Mouse (Mus musculus): ENCODE measurements around the gene Camta1. TPM values are rescaled to one million over a fixed set of nuclear protein-coding genes. Genes with fewer than 3 reads are reported as not detected.
A peak's percentile ranks its signal among the peaks of the same experiment; 100 is the strongest.

The Camta1 gene
- polyA plus RNA-seq, 1 experiment from 2014 or later = 150 TPM

GRCm38 (mm10) chr4:151242751-151243150 lies 618.9 kb downstream of the Camta1 start:
- H3K4me2 ChIP-seq = no peak overlapping the region
- no peak for ATAC-seq (ENCODE audit: low FRiP score)
- H3K9ac ChIP-seq (ENCODE audit: low read length) = no peak overlapping the region
- H3K27me3 ChIP-seq (ENCODE audit: control insufficient read depth, insufficient read depth, low read length) = no peaks in the 10 kb centered on the region
- no peak overlapping the region for H3K4me3 ChIP-seq (ENCODE audit: low read depth, low read length)
- no peaks in the 10 kb centered on the region; the same call in 1 of the 2 replicates for H3K9me3 ChIP-seq (ENCODE audit: control insufficient read depth, low read length)
- H3K36me3 ChIP-seq (ENCODE audit: control insufficient read depth, insufficient read depth, low read length) = no peaks in the 10 kb centered on the region
- peaks cover 5% of the 10 kb centered on the region; the same call in 1 of the 2 replicates for H3K4me1 ChIP-seq (ENCODE audit: control insufficient read depth, insufficient read depth, low read length)
- no peak overlapping the region for H3K27ac ChIP-seq (ENCODE audit: low read depth, low read length)
- no peak for DNase-seq (ENCODE audit: low spot score, missing footprints)
- 25% methylated on average over 12 of the region's 12 CpGs for WGBS

- Histone ChIP-seq H3K4me2 (no peak overlapping the region), H3K9ac (ENCODE audit: low read length) (no peak overlapping the region), H3K4me3 (ENCODE audit: low read depth, low read length) (no peak overlapping the region), H3K36me3 (ENCODE audit: control insufficient read depth, insufficient read depth, low read length) (no peaks in the 10 kb centered on the region), H3K27me3 (ENCODE audit: control insufficient read depth, insufficient read depth, low read length) (no peaks in the 10 kb centered on the region), H3K9me3 (ENCODE audit: control insufficient read depth, low read length) (no peaks in the 10 kb centered on the region; the same call in 1 of the 2 replicates), H3K4me1 (ENCODE audit: control insufficient read depth, insufficient read depth, low read length) (peaks cover 5% of the 10 kb centered on the region; the same call in 1 of the 2 replicates), H3K27ac (ENCODE audit: low read depth, low read length) (no peak overlapping the region)
- 81% methylated on average over 5 of the region's 5 CpGs for WGBS
- no peak for DNase-seq (ENCODE audit: low spot score, missing footprints)
- no peak for ATAC-seq (ENCODE audit: low FRiP score)
Observed at GRCm38 (mm10) chr4:151240465-151240864, 621.2 kb downstream of the Camta1 start.

GRCm38 (mm10) chr4:151238970-151239684 lies 622.5 kb downstream of the Camta1 start:
- Histone ChIP-seq H3K4me2 (no peak overlapping the region), H3K27me3 (ENCODE audit: control insufficient read depth, insufficient read depth, low read length) (no peaks in the 10 kb centered on the region), H3K4me3 (ENCODE audit: low read depth, low read length) (no peak overlapping the region), H3K36me3 (ENCODE audit: control insufficient read depth, insufficient read depth, low read length) (no peaks in the 10 kb centered on the region), H3K27ac (ENCODE audit: low read depth, low read length) (no peak overlapping the region), H3K9me3 (ENCODE audit: control insufficient read depth, low read length) (no peaks in the 10 kb centered on the region; the same call in 1 of the 2 replicates), H3K9ac (ENCODE audit: low read length) (no peak overlapping the region), H3K4me1 (ENCODE audit: control insufficient read depth, insufficient read depth, low read length) (peaks cover 5% of the 10 kb centered on the region; the same call in 1 of the 2 replicates)
- DNase-seq (ENCODE audit: low spot score, missing footprints) = no peak
- WGBS = 84% methylated on average over 19 of the region's 19 CpGs
- no peak for ATAC-seq (ENCODE audit: low FRiP score)

GRCm38 (mm10) chr4:151237501-151237900 lies 624.2 kb downstream of the Camta1 start:
- H3K9ac ChIP-seq (ENCODE audit: low read length) = no peak overlapping the region
- 80% methylated on average over 3 of the region's 3 CpGs for WGBS
- no peak for ATAC-seq (ENCODE audit: low FRiP score)

GRCm38 (mm10) chr4:151234981-151235380 lies 626.7 kb downstream of the Camta1 start:
- no peak overlapping the region for H3K4me3 ChIP-seq (ENCODE audit: low read depth, low read length)
- no peaks in the 10 kb centered on the region for H3K4me1 ChIP-seq (ENCODE audit: control insufficient read depth, insufficient read depth, low read length)
- no peak overlapping the region for H3K27ac ChIP-seq (ENCODE audit: low read depth, low read length)
- no peak for DNase-seq (ENCODE audit: low spot score, missing footprints)
- H3K9me3 ChIP-seq (ENCODE audit: control insufficient read depth, low read length) = no peaks in the 10 kb centered on the region
- H3K4me2 ChIP-seq = no peak overlapping the region
- H3K27me3 ChIP-seq (ENCODE audit: control insufficient read depth, insufficient read depth, low read length) = no peaks in the 10 kb centered on the region
- 87% methylated on average over 4 of the region's 4 CpGs for WGBS
- ATAC-seq (ENCODE audit: low FRiP score) = no peak
- no peak overlapping the region for H3K9ac ChIP-seq (ENCODE audit: low read length)
- H3K36me3 ChIP-seq (ENCODE audit: control insufficient read depth, insufficient read depth, low read length) = no peaks in the 10 kb centered on the region

More at GRCm38 (mm10) chr4:151237501-151237900, 624.2 kb downstream of the Camta1 start:
- no peak overlapping the region for H3K4me2 ChIP-seq
- DNase-seq (ENCODE audit: low spot score, missing footprints) = no peak
- H3K27me3 ChIP-seq (ENCODE audit: control insufficient read depth, insufficient read depth, low read length) = no peaks in the 10 kb centered on the region
- no peak overlapping the region for H3K4me3 ChIP-seq (ENCODE audit: low read depth, low read length)
- peaks cover 2% of the 10 kb centered on the region; the same call in 1 of the 2 replicates for H3K4me1 ChIP-seq (ENCODE audit: control insufficient read depth, insufficient read depth, low read length)
- H3K9me3 ChIP-seq (ENCODE audit: control insufficient read depth, low read length) = no peaks in the 10 kb centered on the region; the same call in 1 of the 2 replicates
- H3K27ac ChIP-seq (ENCODE audit: low read depth, low read length) = no peak overlapping the region
- H3K36me3 ChIP-seq (ENCODE audit: control insufficient read depth, insufficient read depth, low read length) = no peaks in the 10 kb centered on the region

- no peaks in the 10 kb centered on the region for H3K9me3 ChIP-seq (ENCODE audit: control insufficient read depth, low read length)
- H3K4me3 ChIP-seq (ENCODE audit: low read depth, low read length) = no peak overlapping the region
- H3K27ac ChIP-seq (ENCODE audit: low read depth, low read length) = no peak overlapping the region
- no peaks in the 10 kb centered on the region for H3K27me3 ChIP-seq (ENCODE audit: control insufficient read depth, insufficient read depth, low read length)
- ATAC-seq (ENCODE audit: low FRiP score) (no peak), DNase-seq (ENCODE audit: low spot score, missing footprints) (no peak)
- peaks cover 2% of the 10 kb centered on the region for H3K4me1 ChIP-seq (ENCODE audit: control insufficient read depth, insufficient read depth, low read length)
- WGBS = 80% methylated on average over 3 of the region's 3 CpGs
- no peaks in the 10 kb centered on the region for H3K36me3 ChIP-seq (ENCODE audit: control insufficient read depth, insufficient read depth, low read length)
- no peak overlapping the region for H3K9ac ChIP-seq (ENCODE audit: low read length)
- H3K4me2 ChIP-seq = no peak overlapping the region
Observed at GRCm38 (mm10) chr4:151232028-151232427, 629.6 kb downstream of the Camta1 start.

GRCm38 (mm10) chr4:151229073-151229472 lies 632.6 kb downstream of the Camta1 start:
- Histone ChIP-seq H3K9me3 (ENCODE audit: control insufficient read depth, low read length) (no peaks in the 10 kb centered on the region), H3K9ac (ENCODE audit: low read length) (no peak overlapping the region), H3K27ac (ENCODE audit: low read depth, low read length) (no peak overlapping the region), H3K4me3 (ENCODE audit: low read depth, low read length) (no peak overlapping the region), H3K4me2 (no peak overlapping the region), H3K27me3 (ENCODE audit: control insufficient read depth, insufficient read depth, low read length) (no peaks in the 10 kb centered on the region), H3K4me1 (ENCODE audit: control insufficient read depth, insufficient read depth, low read length) (peaks cover 4% of the 10 kb centered on the region), H3K36me3 (ENCODE audit: control insufficient read depth, insufficient read depth, low read length) (no peaks in the 10 kb centered on the region)
- ATAC-seq (ENCODE audit: low FRiP score) (no peak), DNase-seq (ENCODE audit: low spot score, missing footprints) (no peak)
- WGBS = 71% methylated on average over 6 of the region's 6 CpGs

GRCm38 (mm10) chr4:151226496-151226895 lies 635.2 kb downstream of the Camta1 start:
- peak; percentile 60; the same call in 1 of the 2 replicates for ATAC-seq (ENCODE audit: low FRiP score)
- Histone ChIP-seq H3K4me3 (ENCODE audit: low read depth, low read length) (no peak overlapping the region), H3K27me3 (ENCODE audit: control insufficient read depth, insufficient read depth, low read length) (no peaks in the 10 kb centered on the region), H3K9ac (ENCODE audit: low read length) (no peak overlapping the region), H3K9me3 (ENCODE audit: control insufficient read depth, low read length) (no peaks in the 10 kb centered on the region), H3K4me2 (no peak overlapping the region), H3K4me1 (ENCODE audit: control insufficient read depth, insufficient read depth, low read length) (peaks cover 6% of the 10 kb centered on the region), H3K36me3 (ENCODE audit: control insufficient read depth, insufficient read depth, low read length) (no peaks in the 10 kb centered on the region), H3K27ac (ENCODE audit: low read depth, low read length) (no peak overlapping the region)
- 31% methylated on average over 9 of the region's 9 CpGs for WGBS
- no peak for DNase-seq (ENCODE audit: low spot score, missing footprints)

- DNase-seq (ENCODE audit: low spot score, missing footprints) (no peak), ATAC-seq (ENCODE audit: low FRiP score) (no peak)
- H3K4me1 ChIP-seq (ENCODE audit: control insufficient read depth, insufficient read depth, low read length) = peaks cover 6% of the 10 kb centered on the region
- no peak overlapping the region for H3K4me2 ChIP-seq
- no peaks in the 10 kb centered on the region for H3K9me3 ChIP-seq (ENCODE audit: control insufficient read depth, low read length)
- no peak overlapping the region for H3K4me3 ChIP-seq (ENCODE audit: low read depth, low read length)
- no peak overlapping the region for H3K9ac ChIP-seq (ENCODE audit: low read length)
- H3K36me3 ChIP-seq (ENCODE audit: control insufficient read depth, insufficient read depth, low read length) = no peaks in the 10 kb centered on the region
- H3K27ac ChIP-seq (ENCODE audit: low read depth, low read length) = no peak overlapping the region
- H3K27me3 ChIP-seq (ENCODE audit: control insufficient read depth, insufficient read depth, low read length) = no peaks in the 10 kb centered on the region
- 83% methylated on average over 12 of the region's 12 CpGs for WGBS
Observed at GRCm38 (mm10) chr4:151224017-151224416, 637.7 kb downstream of the Camta1 start.
